Mouse (Mus musculus) liver, embryonic 11.5 days (tissue): ENCODE measurements at regions not wholly inside any gene's neighbourhood (a gene's known extent, or its start where the extent isn't known, plus 50 kb on each side); places are given as distances from the start of the nearest gene placed in this dataset.

Experiments
- ATAC-seq: fragments of 200-750 bp; cut with Nextera tagmentation; replicated peaks from 2 replicates; pipeline ENCODE4 v1.8.0; 2017; ENCODE audit warnings: moderate number of reproducible peaks, mild to moderate bottlenecking, moderate TSS enrichment, moderate library complexity; ENCODE audit not compliant: low FRiP score
- DNase-seq: peaks from one replicate; pipeline ENCODE4 v3.0.0-alpha.2; 2017; ENCODE audit warnings: low spot score
- H3K27ac ChIP-seq: fragments of 300-500 bp; sonication (generic); 2 replicates; pipeline ENCODE4 v1.5.1; 2014; ENCODE audit warnings: mild to moderate bottlenecking, low read depth, low read length, control low read depth
- H3K27me3 ChIP-seq: fragments of 300-500 bp; sonication (generic); replicated peaks from 2 replicates; pipeline ENCODE4 v1.6.1; 2014; ENCODE audit warnings: low read length, mixed read lengths; ENCODE audit not compliant: control insufficient read depth, insufficient read depth
- H3K36me3 ChIP-seq: fragments of 300-500 bp; sonication (generic); 2 replicates; pipeline ENCODE4 v1.6.1; 2014; ENCODE audit warnings: mild to moderate bottlenecking, low read length, moderate library complexity, mixed read lengths; ENCODE audit not compliant: control insufficient read depth, insufficient read depth
- H3K4me1 ChIP-seq: fragments of 300-500 bp; sonication (generic); replicated peaks from 2 replicates; pipeline ENCODE4 v1.6.1; 2014; ENCODE audit warnings: low read length, mixed read lengths; ENCODE audit not compliant: control insufficient read depth, insufficient read depth
- H3K4me2 ChIP-seq: fragments of 300-500 bp; sonication (generic); 2 replicates; pipeline ENCODE4 v1.6.1; 2014; ENCODE audit warnings: mild to moderate bottlenecking, control low read depth, moderate library complexity
- H3K4me3 ChIP-seq: fragments of 300-500 bp; sonication (generic); 2 replicates; pipeline ENCODE4 v1.5.1; 2014; ENCODE audit warnings: low read depth, low read length, control low read depth
- H3K9ac ChIP-seq: fragments of 300-500 bp; sonication (generic); 2 replicates; pipeline ENCODE4 v1.6.1; 2014; ENCODE audit warnings: low read depth, low read length, control low read depth
- H3K9me3 ChIP-seq: fragments of 300-500 bp; sonication (generic); 2 replicates; pipeline ENCODE4 v1.6.1; 2016; ENCODE audit warnings: low read length, inconsistent platforms, mixed read lengths; ENCODE audit not compliant: control insufficient read depth
- whole genome bisulfite sequencing: fragments of 180-500 bp; shearing (Covaris S2); extraction: QIAGEN DNeasy Blood & Tissue Kit; methylation state at CpG from one replicate; pipeline ENCODE4 v1.1.7; 2014; 5-methylcytosine and 5-hydroxymethylcytosine counted together

DNA sequence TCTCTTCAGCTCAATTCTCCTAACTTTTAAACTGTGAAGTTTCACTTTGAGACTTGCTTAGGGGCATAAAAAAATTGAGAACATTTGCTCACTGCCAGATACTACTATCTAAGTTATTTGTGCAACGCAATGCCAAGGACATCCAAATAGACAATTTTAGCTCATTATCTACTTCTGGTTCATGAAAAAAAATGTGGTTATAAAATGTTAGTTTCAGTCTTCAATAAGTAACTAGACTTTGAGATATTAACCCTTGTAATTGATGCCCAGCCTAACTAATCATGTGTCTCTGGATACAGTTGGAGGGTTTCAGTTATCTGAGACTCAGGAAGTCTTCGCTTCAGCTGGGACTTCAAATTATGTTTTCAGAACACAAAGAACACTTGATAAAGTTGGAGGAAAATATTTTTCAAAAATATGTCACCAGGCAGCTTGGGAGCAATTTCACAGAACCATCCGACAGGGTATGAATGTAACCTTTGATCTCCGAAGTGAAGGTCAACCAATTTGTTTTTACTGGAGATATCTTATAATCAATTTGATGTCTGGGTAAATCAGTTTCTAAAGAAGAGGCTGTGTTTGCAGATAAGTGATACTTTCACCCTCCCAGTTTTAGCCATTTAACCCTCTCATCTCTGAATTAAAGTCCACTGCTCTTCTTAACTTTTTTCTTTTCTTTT, 313.3 kb downstream of the Rnls start:
- no peak overlapping the region for H3K9ac ChIP-seq
- no peak overlapping the region for H3K27ac ChIP-seq
- no peaks in the 10 kb centered on the region for H3K9me3 ChIP-seq
- no peak for DNase-seq
- no peak overlapping the region for H3K4me2 ChIP-seq
- ATAC-seq: no peak
- H3K27me3 ChIP-seq: no peaks in the 10 kb centered on the region
- H3K4me3 ChIP-seq: no peak overlapping the region
- H3K36me3 ChIP-seq: no peaks in the 10 kb centered on the region
- WGBS: 49% methylated on average over 4 of the region's 4 CpGs
- no peaks in the 10 kb centered on the region; the same call in none of the 2 replicates for H3K4me1 ChIP-seq

DNA sequence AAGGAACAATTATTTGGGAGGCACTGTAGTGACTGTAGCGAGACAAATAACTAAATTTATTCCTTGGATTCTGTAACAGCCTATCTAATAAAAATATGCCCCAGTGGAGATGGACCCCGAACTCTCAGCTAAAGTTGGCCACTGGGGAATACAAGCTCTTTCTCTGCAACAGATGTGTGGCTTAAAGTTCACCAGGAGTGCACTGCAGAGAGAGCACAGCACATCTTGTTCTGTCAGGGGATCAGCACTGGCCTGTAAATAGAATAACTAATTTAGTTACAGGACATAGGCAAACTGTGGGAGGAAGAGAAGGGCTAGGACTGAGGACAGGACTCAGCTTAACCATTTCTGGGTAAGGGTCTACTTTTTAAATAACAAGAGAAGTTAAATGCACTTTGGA, 312.1 kb downstream of the Rnls start:
- DNase-seq: no peak
- H3K27ac ChIP-seq: no peak overlapping the region
- H3K4me3 ChIP-seq: no peak overlapping the region
- no peak overlapping the region for H3K9ac ChIP-seq
- no peaks in the 10 kb centered on the region for H3K27me3 ChIP-seq
- 65% methylated on average over 2 of the region's 2 CpGs for WGBS
- no peaks in the 10 kb centered on the region for H3K36me3 ChIP-seq
- H3K4me2 ChIP-seq: no peak overlapping the region
- no peak for ATAC-seq
- H3K4me1 ChIP-seq: no peaks in the 10 kb centered on the region; the same call in none of the 2 replicates
- no peaks in the 10 kb centered on the region for H3K9me3 ChIP-seq

DNA sequence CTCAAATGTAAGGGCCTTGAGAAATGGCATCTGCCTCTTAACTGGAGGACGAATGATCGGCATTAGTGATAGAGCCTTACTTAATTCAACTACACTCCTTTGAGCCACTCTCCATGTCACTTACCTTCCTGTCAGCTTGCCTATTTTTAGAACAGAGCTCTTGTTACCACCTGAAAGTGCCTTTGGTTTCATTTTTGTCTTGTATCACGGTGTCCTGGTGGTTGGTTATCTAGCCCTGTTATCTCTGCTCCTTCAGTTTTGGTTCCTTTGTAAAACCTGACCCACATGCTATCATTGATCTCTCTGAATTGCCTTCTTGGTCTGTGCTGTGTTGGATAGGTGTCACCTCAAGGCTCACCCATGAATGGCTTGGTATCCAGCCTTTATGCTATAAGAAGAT, 310.6 kb downstream of the Rnls start:
- 70% methylated on average over 3 of the region's 3 CpGs for WGBS
- Histone ChIP-seq H3K36me3 (no peaks in the 10 kb centered on the region), H3K27ac (no peak overlapping the region), H3K4me2 (no peak overlapping the region), H3K4me3 (no peak overlapping the region), H3K27me3 (no peaks in the 10 kb centered on the region), H3K4me1 (no peaks in the 10 kb centered on the region; the same call in none of the 2 replicates), H3K9me3 (no peaks in the 10 kb centered on the region), H3K9ac (no peak overlapping the region)
- ATAC-seq (no peak), DNase-seq (no peak)

DNA sequence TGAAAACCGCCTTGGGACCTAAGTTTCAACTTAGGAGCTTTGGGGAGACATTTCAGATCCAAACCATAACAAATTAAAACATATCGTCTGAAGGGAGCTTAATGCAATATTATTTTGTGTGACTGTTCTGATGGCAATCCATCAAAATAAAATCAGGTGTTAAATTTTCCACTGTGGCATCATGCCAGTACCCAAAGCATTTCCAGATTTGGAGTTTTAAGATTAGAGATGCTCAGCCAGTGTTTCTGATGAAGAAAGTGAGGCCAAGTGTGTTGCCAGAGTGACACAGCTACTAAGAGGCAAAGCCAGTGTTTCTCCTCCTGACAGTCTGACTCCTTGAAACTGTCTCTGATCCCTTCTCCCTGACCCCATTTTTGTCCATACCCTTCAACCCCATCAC, 308.7 kb downstream of the Rnls start:
- H3K9ac ChIP-seq: no peak overlapping the region

DNA sequence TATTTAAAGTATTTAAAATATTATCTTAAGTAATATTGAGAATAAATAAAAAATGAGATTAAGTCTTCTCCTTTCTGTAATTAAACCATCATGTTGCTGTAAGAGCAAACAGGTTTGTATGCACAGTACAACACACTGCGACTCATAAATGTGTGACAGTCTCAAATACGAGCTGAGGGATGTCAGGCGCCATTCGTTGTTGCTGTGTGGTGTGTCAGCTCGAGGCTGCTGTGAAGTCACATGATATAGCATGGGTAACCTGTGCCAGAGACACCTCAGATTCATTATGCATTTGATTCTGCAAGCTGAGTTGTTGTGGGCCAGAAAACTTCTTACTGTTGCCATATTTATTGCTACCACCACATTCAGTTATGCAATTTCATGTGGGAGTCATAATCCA, 307.4 kb downstream of the Rnls start:
- Histone ChIP-seq H3K4me3 (no peak overlapping the region), H3K9ac (no peak overlapping the region), H3K27me3 (no peaks in the 10 kb centered on the region), H3K4me2 (no peak overlapping the region), H3K27ac (no peak overlapping the region), H3K4me1 (no peaks in the 10 kb centered on the region; the same call in none of the 2 replicates), H3K9me3 (no peaks in the 10 kb centered on the region), H3K36me3 (no peaks in the 10 kb centered on the region)
- ATAC-seq (no peak), DNase-seq (no peak)
- 84% methylated on average over 5 of the region's 5 CpGs for WGBS

More for the DNA sequence above, 308.7 kb downstream of the Rnls start:
- ATAC-seq (no peak), DNase-seq (no peak)
- 67% methylated on average over 2 of the region's 2 CpGs for WGBS
- Histone ChIP-seq H3K36me3 (no peaks in the 10 kb centered on the region), H3K9me3 (no peaks in the 10 kb centered on the region), H3K4me2 (no peak overlapping the region), H3K4me1 (no peaks in the 10 kb centered on the region; the same call in none of the 2 replicates), H3K27ac (no peak overlapping the region), H3K4me3 (no peak overlapping the region), H3K27me3 (no peaks in the 10 kb centered on the region)
